Mouse (Mus musculus): Measurements from ENCODE around the gene Cox5a.

Gene Cox5a

GRCm38 (mm10) chr9:57521056-57521911 is at the start of gene Cox5a:
Gene Cox5a (plus strand): TSS chr9:57521274.
- DNase-seq (ENCODE audit: extremely low read depth, low read depth, low spot score): peak; percentile 59

- no peak for DNase-seq (ENCODE audit: extremely low read depth, low read depth, low spot score)
Measured at GRCm38 (mm10) chr9:57485774-57486173, 35.3 kb upstream of the Cox5a start.

- DNase-seq (ENCODE audit: extremely low read depth, low read depth, low spot score): no peak
Measured at GRCm38 (mm10) chr9:57487807-57488206, 33.3 kb upstream of the Cox5a start.

DNA sequence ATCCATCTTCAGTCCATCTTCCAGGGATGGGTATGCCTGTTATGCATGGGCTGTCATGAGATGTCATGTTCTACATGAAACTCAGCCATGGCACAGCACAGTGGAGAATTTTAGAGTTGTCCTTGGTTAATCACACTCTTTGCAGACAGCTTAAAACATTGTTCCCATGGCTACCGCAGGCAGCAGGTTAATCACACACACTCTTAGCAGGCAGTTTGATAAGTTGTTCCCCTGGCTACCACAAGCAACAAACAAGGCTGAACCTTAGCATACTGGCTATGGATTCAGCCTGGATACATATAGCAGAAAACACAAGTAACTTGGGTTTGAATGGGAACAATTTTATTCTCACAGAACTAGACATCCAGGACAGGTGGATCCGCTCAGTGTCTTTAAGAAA is 27.5 kb upstream of the Cox5a start:
- no peak for DNase-seq (ENCODE audit: extremely low read depth, low read depth, low spot score)

DNA sequence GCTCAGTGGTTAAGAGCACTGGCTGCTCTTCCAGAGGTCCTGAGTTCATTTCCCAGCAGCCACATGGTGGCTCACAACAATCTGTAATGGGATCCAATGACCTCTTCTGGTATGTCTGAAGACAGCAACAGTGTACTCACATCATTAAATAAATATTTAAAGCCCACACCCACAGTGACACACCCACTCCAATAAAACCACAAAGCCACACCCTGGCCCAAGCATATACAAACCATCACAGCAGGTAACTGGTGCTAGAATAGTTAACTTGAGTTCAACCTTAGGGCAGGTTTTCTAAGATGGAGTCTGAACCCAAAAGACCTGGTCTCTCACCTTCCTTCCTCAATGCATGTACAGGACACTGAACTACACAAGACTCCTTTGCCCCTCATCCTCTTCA is 26.1 kb upstream of the Cox5a start:
- no peak for DNase-seq (ENCODE audit: extremely low read depth, low read depth, low spot score)

DNA sequence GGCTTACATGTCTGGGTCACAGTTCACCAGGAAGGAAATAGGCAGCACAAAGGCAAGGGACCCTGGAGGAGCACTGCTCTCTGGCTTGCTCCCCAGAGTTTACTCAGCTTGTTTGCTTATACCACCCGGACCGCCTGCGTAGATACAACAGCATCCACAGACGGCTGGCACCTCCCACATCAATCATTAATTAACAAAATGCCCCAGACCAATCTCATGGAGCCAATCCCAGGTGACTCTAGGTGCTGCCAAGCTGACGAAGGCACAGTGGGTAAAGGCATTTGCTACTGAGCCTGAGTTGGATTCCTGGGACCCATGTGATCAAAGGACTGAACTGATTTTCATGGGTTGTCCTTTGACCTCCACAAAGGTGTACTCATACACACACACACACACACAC is 23.8 kb upstream of the Cox5a start:
- no peak for DNase-seq (ENCODE audit: extremely low read depth, low read depth, low spot score)

DNA sequence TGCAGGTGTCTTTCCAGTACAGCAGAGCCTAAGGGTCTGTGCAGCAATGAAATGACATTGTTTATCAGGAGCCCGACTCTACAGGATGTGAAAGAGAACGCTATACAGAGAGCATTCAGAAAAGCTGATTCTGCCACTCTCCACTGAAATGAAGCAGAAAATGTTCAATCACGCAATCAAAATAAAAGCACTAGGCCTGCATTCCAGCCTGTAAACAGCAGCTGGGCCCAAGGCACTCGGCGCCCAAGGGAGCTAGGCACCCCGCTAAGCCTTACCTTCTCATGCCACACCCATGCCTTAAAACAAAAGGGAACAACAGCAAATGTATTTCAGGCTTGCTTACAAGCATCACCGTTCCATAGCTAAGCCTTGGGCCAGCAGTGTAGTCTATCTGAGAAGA is 22.5 kb upstream of the Cox5a start:
- no peak for DNase-seq (ENCODE audit: extremely low read depth, low read depth, low spot score)

- DNase-seq (ENCODE audit: extremely low read depth, low read depth, low spot score): no peak
Measured at GRCm38 (mm10) chr9:57501452-57501851, 19.6 kb upstream of the Cox5a start.

- no peak for DNase-seq (ENCODE audit: extremely low read depth, low read depth, low spot score)
Measured at GRCm38 (mm10) chr9:57501861-57502260, 19.2 kb upstream of the Cox5a start.

GRCm38 (mm10) chr9:57502911-57503621 is 18.0 kb upstream of the Cox5a start:
- DNase-seq (ENCODE audit: extremely low read depth, low read depth, low spot score): no peak

DNA sequence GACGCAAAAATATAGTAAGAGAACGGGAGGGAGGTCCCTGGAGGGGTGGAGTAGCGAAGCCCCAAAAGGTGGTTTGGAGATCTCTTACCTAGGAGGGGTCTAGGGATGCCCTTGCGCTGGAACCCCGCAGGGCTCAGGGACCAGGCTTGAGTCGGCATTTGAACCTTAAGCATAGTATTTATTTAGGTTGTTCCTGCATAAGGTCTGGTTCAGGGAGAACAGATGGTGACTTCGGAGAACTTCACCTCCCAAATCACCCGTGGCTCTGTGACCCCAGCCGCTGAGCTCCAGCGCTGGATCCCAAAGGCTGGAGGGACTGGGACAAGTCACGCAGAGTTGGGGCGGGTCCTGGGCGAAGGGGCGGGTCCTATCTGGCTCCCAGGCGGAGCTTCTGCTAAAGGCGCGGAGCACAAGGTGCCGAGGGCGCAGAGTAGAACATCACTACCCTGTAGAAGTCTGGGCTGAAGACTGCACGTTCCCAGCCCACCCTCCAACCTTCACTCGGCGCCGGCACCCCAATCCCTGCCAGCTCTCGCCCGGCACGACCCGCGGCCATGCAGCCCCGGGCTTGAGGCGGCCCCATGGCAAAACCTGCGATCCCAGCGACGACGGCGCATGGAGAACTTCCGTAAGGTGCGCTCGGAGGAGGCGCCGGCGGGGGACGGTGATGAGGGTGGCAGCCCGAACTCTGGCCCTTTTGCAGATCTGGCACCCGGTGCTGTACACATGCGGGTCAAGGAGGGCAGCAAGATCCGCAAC is 17.3 kb upstream of the Cox5a start, which contains the start of gene Rpp25:
Rpp25 (plus strand) TSS at position 405 of the 759 bp plus-strand sequence.
- no peak for DNase-seq (ENCODE audit: extremely low read depth, low read depth, low spot score)

- DNase-seq (ENCODE audit: extremely low read depth, low read depth, low spot score): no peak
Measured at GRCm38 (mm10) chr9:57504381-57504700, 16.7 kb upstream of the Cox5a start.

GRCm38 (mm10) chr9:57504891-57505290 is 16.2 kb upstream of the Cox5a start:
- no peak for DNase-seq (ENCODE audit: extremely low read depth, low read depth, low spot score)

- no peak for DNase-seq (ENCODE audit: extremely low read depth, low read depth, low spot score)
Measured at GRCm38 (mm10) chr9:57505700-57506099, 15.4 kb upstream of the Cox5a start.

- no peak for DNase-seq (ENCODE audit: extremely low read depth, low read depth, low spot score)
Measured at GRCm38 (mm10) chr9:57510577-57510976, 10.5 kb upstream of the Cox5a start.

DNA sequence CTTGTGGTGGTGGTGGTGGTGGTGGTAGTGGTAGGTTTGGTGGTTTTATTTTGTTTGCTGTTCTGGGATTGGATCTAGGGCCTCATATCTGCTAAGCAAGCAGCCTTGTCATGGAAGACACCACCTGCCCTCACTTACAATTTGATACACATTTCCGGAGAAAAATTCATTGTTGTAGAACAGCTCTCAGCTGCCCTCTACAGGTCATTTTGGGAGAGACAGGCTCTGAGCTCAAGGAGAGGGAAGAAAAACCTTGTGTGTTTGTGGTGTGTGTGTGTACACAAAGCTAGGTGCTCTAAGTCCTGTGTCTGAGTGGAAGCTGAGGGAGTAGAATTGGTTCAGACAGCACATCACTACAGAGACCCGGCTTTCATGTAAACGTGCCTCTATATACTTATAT is 4.0 kb upstream of the Cox5a start:
- no peak for DNase-seq (ENCODE audit: extremely low read depth, low read depth, low spot score)

DNA sequence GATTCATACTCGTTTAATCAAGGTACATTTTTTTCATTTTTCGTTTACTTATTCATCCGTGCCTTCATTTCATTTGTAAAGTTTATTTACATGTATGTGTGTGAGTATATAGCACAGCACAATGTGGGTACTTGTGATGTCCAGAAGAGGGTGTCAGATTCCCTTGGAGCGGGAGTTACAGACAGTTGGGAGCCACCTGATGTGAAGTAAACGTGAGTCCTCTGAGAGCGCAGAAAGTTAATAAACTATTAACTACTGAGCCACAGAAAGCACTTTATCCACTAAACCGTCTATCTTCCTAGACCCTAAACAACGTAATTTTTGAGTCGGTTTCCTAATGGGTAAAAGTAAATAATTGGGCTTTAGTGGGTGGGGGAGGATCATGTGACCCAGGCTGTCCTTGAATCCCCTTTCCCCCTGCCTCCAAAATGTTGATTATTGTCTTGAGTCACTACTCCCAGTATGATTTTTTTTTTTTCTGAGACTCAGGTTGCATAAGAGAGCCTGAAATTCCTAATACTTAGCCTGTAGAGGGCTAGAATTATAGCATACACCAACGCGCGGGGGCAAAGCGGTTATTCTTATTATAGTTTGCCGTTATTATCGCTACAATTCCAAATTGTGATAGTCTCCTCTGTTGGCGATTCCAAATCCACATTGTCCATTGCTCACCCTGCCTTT is 559 bp upstream of the Cox5a start:
- DNase-seq (ENCODE audit: extremely low read depth, low read depth, low spot score): no peak

GRCm38 (mm10) chr9:57522114-57522860 is 1.2 kb downstream of the Cox5a start:
- no peak for DNase-seq (ENCODE audit: extremely low read depth, low read depth, low spot score)

- no peak for DNase-seq (ENCODE audit: extremely low read depth, low read depth, low spot score)
Measured at GRCm38 (mm10) chr9:57522861-57523246, 1.8 kb downstream of the Cox5a start.

DNA sequence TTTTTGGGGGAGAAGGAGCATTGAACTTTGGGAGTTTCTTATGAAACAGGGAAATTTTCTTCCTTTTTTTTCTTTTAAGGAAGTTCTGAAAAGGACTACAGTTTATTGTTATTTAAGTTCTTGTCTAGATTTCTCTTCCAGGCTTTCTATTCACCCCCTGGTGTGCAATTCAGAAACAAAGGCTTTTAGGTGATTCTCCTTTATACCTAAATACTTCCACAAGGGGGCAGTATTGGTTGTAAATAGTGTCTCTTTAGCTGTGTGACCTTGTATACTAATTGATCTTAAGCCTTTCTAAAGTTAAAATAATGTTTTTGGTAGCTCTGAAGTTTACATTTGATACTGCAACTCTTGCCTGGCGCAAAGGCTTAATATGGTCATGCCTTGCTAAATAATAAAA is 2.7 kb downstream of the Cox5a start:
- no peak for DNase-seq (ENCODE audit: extremely low read depth, low read depth, low spot score)

Data from fat pad, adult 2 months (tissue).